Mouse (Mus musculus) fibroblast of lung, adult 2 months (primary cell): ENCODE measurements at regions not wholly inside any gene's neighbourhood (a gene's known extent, or its start where the extent isn't known, plus 50 kb on each side); places are given as distances from the start of the nearest gene placed in this dataset.

Experiments used
- DNase-seq: peaks from one replicate; pipeline ENCODE4 v3.0.0-alpha.2; 2011; ENCODE audit warnings: low read depth

DNA sequence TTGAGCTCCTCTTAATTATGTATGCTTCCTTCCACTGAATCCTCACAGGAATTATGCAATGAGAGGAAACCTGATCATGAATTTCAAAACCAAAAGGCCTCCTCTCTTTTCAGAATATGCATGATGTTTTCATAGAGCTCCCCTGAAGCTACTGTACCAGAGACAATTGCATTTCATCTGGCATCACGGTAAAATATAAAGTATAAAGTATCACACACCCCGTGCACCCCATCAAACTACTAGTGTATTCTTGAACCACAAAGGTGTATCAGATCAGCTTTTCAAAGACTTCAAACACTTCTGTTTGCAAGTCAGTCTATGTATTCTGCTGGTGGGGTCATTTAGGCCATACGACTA is 144.4 kb upstream of the Cxadr start:
- no peak for DNase-seq

- DNase-seq, result peak; percentile 37
These were observed 145.0 kb upstream of the Cxadr start for GRCm38 (mm10) chr16:78156138-78156875.

DNA sequence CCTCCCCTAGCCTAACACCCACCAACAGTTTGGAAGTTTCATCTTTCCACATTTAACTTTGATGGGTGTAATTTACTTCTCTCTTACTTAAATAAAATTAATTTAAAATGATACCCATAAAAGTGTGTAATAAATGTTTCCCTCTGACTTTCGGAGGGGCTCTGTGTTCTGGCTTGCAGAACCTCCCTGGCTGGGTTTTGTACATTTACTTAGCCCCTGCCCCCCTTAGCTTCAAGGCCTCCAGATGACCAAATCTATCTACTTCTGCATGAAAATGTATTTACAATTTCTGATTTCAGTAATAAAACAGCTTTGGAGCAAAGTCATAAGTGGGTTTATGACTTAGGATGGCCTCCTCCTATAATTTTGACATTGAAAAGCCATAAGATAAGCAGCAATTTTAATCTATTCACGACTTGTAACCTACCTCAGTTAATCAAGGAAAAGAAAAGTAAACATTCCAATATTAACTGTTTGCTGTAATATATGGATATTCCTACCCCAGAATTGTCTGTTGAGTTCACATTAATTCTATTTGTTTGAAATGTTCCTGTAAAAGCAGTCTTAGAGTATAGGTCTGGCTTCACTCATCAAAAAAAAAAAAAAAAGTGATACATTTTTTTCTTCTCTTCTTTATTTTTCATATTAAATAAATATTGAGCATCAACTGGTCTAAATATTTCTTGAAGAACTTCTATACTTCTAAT is 147.2 kb upstream of the Cxadr start:
- DNase-seq, result no peak

- no peak for DNase-seq
These were observed 157.1 kb upstream of the Cxadr start for GRCm38 (mm10) chr16:78144146-78144545.

DNA sequence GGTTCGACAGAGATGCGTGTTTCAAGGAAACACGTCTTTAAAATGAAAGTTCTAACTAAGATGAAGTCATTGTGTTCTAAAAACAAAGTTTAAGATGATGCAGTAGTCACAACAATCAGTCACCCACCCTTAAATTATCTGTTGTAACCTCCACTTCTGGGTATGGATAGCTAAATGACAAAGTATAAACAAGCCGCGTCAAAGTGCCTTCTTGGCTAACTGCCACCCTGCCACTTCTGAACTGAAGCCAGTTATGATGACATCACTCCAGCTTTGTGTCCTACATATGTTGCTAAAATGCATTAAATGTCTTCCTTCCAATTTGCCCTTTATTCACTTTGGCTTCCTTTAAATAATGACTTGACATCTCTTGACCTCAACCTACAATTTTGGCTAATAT is 165.8 kb upstream of the Cxadr start:
- DNase-seq, result no peak

DNA sequence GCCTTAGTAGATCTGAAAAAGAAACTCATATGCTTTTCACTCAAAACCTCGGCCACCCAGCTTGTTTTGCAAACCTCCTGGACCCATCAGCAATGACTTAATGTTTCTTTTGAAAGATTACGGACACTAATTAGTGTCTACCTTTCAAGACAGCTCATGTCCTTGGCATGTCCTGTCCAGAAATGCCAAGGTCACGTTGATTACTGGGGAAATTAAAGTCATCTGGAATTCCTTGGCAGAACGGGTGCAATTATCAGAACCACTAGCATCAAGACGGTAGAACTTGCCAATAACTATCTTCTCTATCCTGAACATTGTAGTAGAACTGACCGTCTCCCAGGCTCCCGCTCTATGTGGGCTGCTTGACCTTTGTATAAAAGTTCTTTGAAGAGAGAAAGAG is 166.8 kb upstream of the Cxadr start:
- DNase-seq, result no peak

DNA sequence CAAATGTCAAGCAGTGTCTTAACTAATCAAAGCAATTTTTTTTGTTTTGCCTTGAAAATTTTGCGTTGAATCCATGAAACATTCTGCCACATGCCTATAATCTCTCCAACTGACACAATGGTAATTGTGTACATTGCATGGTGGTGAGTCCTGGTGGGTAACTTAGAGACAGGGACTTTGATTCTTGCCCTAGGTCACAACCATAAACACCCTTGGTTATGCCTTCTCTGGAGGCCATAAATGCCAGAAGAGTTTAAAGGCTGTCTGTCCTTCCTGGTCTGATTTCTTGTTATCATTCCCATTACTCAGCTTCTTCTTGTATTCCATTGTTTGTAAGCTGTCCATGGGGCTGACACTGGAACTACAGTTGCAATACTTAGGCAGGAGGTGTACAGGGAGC is 179.6 kb upstream of the Cxadr start:
- no peak for DNase-seq

GRCm38 (mm10) chr16:78120346-78120899 is 180.9 kb upstream of the Cxadr start:
- no peak for DNase-seq

GRCm38 (mm10) chr16:78104246-78104645 is 197.0 kb upstream of the Cxadr start:
- DNase-seq, result no peak

- DNase-seq, result no peak
These were observed 199.6 kb upstream of the Cxadr start for GRCm38 (mm10) chr16:78101415-78102326.

- DNase-seq, result no peak
These were observed 201.4 kb upstream of the Cxadr start for GRCm38 (mm10) chr16:78099842-78100241.

DNA sequence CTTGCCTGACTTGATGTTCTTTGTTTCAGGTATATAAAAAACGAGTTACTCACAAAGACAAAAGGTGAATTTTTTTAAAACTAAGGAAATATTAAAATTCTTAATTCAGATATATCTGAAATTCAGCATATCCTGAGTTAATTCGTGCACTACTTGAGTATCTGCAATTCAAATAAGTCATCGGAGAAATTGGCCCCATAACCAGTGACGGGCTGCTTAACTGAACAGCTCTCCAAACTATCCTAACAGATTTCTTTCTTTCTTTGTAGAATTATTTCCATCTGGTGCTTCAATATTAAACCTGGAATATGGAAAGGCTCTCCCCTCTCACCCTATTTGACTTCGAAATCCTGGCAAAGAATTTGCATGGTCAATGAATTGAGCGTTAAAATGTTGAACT is 202.2 kb upstream of the Cxadr start:
- DNase-seq, result no peak

DNA sequence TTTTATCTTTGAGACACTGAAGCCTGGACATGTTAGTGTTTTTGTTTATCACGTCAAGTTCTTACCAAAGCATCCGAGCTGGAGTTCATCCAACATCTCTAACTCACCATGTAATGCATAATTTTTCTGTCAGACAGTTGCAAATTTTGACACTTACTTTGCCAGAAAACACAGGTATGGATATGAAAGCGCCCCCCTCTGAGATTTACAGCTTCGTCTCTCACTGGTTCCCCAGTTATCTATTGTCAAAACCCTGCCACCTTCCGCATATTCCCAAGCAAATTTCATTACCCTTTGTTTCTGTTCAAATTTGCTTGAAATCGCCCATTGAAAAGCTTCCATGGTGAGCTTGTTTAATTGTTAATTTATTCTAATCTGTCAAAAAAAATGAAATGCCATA is 202.7 kb upstream of the Cxadr start:
- no peak for DNase-seq

- DNase-seq, result no peak
These were observed 204.7 kb upstream of the Cxadr start for GRCm38 (mm10) chr16:78096571-78096970.

DNA sequence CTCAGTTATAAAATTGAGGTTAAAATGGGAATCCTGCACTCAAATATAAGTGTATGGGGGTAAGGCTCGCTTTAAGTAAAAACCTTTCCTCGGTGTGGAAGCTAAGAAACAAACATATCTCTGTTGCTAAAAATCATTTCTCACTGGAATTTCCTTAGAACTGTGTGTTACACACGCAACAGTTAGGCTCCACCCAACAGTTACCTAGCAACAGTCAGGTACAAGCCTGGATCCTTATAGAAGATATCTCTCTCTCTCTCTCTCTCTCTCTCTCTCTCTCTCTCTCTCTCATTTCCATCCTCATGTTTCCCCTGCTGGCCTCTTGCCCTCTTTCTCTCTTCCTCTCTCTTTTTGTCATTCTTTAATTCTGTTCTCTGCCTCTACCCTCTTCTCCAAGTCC is 211.1 kb upstream of the Cxadr start:
- DNase-seq, result no peak

GRCm38 (mm10) chr16:78067532-78068118 is 233.7 kb upstream of the Cxadr start:
- DNase-seq, result no peak

- peak; percentile 67 for DNase-seq
These were observed 240.8 kb upstream of the Cxadr start for GRCm38 (mm10) chr16:78060516-78060915.

GRCm38 (mm10) chr16:78057549-78057948 is 243.7 kb upstream of the Cxadr start:
- DNase-seq, result peak; percentile 47

GRCm38 (mm10) chr16:78052133-78052532 is 249.2 kb upstream of the Cxadr start:
- no peak for DNase-seq

DNA sequence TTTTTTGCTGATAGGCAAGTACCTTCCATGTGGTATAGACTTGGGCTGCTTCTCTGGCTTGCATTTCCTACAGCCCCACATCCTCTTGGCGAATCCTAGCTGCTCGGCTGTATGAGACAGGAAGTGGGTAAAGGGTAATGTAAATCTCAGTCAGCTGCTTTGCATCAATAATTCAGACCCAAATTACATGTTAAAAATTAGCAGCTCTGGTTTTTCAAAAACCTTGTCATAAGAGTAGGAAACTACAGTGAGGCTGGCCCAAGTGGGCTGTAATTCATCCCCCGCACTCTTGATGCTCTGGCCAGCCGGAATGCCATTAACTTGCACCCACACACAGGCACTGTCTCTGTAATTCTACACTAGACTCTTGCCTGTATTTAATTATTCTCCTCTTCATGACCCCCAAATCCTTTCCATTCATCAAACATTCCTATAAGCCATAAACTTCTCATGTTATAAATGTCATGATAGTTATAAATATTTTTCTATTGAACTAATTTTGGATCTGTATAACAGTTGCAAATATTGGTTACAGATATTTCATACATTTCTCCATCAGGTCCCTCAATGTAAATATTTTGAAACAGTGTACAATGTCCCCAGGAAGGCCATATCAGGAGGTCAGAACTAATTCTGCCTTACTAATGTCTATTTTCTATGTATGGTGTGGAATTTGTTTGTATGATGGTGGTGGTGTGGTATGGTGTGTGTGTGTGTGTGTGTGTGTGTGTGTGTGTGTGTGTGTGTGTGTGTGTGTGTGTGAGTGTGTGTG is 261.0 kb upstream of the Cxadr start:
- DNase-seq, result no peak

DNA sequence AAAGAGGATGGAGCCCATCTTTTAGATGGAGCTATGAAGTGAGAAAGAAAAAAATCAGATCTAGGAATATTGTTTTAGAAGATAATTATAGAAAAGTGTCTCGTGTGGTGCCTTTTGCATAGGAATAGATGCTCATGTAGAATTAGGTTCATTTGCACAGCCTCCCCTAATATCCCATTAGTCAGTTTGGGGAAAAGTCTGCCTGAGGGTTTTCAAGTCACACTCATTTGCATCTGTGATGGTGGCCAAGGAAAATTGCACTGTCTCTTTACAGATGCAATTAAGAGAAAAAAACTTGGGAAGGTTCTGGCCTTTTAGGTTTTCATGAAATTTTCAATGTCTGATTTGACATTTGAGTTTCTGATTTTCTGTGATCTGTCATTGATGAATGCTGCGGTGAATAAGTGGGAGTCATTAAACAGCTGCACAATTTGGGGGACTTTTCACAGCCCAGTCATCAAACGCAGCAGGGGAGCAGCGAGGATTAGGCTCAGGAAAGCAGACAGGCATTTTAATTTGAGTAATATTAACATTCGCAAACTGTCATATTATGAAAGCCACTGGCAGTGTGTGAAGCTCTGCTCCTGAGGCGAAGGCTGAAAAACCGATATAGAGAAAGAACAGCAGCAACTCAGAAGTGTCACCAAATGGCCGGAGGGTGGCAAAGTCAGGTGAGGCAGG is 281.5 kb upstream of the Cxadr start:
- DNase-seq, result no peak
